Mouse (Mus musculus): ENCODE measurements around the gene Dcst1.

Dcst1 gene

DNA sequence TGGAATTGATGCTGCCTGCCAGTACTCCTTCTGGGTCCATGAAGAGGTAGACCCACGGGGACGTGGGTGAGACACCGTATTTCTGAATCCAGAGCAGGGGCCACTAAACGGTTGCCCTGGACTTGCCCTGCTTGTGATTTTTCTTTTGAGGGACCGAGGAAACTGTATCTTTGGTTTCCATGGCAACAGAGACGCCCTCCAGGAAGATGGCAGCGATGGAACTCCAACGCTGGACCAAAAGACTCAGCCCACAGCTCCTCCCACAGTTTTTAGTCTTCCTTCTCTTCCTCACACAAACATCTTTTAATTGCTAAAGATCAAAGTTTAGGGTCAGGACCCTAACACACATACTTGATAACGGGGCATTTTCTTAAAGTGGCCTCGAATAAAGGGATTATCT lies 33.0 kb downstream of the Dcst1 start:
- DNase-seq (ENCODE audit: low spot score in 2 of 2), result no peak

DNA sequence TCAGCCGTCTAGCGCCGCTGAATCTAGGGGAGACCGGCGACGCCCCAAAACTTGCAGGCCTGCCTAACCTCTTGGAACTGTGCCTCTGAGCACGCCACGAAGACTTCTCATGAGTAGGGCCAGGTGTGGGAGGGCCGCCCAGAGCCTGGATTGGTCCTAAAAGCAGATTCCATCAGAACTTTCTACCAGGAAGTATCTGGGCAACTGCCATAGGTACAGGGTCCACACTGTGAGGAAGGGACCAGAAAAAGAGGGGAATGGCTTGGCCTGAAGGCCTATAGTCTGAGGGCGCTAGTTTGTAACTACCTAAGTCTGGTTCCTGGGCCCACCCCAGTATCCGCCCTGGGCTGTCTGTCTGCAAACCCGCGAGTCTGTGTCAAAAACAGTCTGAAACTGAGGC lies 33.5 kb downstream of the Dcst1 start:
- no peak for DNase-seq (ENCODE audit: low spot score in 2 of 2)

- DNase-seq (ENCODE audit: low spot score in 2 of 2), result no peak
Observed at GRCm38 (mm10) chr3:89330948-89331347, 34.1 kb downstream of the Dcst1 start.

DNA sequence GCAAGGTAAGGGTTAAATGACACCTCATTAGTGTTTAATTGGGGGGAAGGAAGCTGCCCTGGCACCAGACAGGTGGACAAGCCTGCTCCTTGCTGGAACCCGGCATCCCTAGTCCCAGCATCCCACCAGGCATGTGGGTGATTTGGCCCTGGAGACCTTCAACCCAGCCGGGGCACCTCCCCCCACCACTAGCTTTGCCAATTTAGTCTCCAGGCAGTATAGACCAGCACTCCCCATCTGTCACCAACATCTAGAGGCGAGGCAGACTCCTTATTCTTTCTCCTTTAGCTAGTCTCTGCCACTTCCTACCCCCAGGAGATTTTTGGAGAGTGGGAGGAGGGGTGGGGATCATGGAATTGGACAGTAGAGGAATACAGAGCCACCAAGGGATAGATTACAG lies 34.7 kb downstream of the Dcst1 start:
- no peak for DNase-seq (ENCODE audit: low spot score in 2 of 2)

- DNase-seq (ENCODE audit: low spot score in 2 of 2), result no peak
Observed at GRCm38 (mm10) chr3:89328623-89329022, 36.4 kb downstream of the Dcst1 start.

- no peak for DNase-seq (ENCODE audit: low spot score in 2 of 2)
Observed at GRCm38 (mm10) chr3:89327371-89327870, 37.6 kb downstream of the Dcst1 start.

DNA sequence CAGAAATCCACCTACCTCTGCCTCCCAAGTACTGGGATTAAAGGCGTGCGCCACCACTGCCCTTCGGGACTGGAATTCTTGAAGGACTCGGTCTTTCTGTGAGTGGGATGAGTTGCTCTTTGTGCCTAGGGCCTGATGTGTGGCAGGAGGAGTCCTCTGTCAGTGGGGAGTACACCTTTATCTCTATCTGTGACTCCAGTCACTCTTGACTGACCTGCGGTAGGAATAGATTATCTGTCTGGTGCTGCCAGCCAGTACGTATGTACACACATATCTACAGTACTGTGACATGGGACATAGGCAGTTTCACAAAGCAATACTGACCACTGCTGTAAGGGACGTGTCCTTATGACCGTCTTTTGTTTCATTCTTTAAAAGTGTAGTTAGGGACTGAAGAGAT lies 39.2 kb downstream of the Dcst1 start:
- DNase-seq (ENCODE audit: low spot score in 2 of 2), result no peak

DNA sequence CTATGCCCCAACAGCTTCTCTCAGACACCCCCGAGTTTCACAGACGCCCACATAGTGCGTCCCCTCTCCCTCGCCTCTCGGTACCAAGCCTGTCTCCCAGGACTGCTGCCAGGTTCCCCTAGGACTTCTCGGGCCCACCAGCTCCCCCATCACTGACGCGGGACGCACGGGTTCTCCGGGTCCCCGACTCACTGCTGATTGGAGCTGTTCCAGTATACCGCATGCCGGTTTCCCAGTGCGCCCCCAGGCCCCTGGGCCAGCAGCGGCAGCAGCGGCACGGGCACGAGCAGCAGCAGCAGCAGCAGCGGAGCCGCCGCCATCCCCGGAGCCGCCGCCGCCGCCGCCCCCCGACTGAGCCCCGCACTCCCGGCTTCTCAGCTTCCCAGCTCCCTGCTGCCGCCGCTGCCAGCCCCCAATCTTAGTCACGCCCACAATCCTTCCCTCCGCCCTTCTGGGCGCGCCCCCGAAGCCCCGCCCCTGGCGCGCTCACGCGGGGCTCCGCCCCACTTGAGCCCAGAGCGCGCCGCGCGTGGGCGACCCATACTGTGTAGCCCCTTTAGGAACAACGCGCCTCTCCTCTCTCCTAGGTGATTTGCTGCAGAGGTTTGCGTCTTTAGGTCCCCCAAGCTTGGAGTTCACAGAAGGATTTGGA lies 42.4 kb downstream of the Dcst1 start, which contains the start of gene Efna3:
Gene Efna3, minus strand, starts transcription at position 452 of the 652 bp plus-strand sequence.
- no peak for DNase-seq (ENCODE audit: low spot score in 2 of 2)

- DNase-seq (ENCODE audit: low spot score in 2 of 2), result no peak
Observed at GRCm38 (mm10) chr3:89322131-89322500, 42.9 kb downstream of the Dcst1 start.

DNA sequence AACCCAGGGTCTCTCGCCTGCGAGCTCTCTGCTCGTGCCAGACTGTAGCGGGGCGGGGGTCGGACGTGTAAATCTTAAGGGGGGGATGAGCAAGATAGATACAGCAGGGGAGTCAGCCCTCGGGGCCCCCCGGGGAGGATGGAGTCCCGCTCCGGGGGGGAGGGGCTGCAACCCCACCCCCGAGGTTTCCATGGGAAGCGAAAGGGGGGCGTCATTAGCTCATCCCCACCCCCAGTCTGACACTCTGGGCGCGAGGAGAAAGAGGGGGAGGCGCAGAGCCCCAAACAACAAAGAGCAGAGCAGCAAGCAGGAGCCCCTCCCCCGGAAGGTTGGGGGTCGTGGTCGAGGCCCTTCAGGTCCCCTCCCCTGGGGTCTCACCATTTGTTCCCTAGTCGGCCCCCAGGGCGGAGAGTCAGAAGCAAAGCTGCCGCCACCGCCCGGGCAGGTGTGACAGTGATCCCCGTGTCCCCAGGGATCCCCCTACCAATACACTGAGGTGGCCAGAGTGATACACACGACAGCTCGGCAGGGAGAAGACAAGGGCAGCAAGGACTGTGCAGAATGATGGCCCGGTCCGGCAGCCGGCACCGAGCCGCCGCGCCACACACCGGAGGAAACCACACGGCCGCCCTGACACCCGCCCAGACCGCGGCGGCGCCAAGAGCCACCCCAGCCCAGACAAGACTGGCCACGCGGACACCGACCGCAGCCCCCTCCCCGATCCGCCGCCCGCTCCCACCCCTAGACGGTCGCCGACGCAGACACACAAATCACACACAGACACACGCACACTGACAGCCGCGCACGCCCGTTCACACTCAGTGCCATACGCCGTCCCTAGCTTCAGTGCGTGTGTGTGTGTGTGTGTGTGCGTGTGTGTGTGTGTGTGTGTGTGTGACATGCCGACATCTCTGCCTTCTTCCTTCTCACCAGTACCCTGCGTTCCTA lies 43.6 kb downstream of the Dcst1 start:
- no peak for DNase-seq (ENCODE audit: low spot score in 2 of 2)

DNA sequence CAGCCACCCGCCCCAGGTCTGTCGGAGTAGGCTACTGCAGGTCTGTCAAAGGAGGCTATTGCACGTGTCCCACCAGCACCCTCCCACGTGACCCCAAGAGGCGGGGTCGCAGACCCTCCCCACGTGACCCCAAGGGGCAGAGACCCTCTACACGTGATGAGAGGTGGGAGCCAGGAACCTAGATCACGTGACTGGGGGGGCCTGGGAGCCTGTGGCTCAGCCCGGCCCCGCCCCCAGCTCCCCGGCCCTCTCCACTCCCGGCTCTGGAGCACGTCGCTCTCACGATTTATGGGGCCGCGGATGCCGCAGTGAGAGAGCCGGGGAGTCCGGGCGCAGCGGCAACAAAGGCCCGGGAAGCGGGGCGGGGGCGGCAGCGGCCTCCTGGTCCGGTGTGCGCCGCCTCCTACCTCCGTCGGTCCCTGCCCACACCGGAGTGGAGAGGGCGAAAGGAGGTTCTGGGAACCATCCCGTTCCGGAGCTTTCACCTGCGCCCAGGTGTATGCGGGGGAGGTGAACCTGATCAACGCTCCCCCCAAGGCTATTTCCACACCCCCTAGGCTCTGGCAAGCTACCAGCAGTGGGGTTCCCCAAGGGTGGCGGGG lies 44.4 kb downstream of the Dcst1 start:
- no peak for DNase-seq (ENCODE audit: low spot score in 2 of 2)

DNA sequence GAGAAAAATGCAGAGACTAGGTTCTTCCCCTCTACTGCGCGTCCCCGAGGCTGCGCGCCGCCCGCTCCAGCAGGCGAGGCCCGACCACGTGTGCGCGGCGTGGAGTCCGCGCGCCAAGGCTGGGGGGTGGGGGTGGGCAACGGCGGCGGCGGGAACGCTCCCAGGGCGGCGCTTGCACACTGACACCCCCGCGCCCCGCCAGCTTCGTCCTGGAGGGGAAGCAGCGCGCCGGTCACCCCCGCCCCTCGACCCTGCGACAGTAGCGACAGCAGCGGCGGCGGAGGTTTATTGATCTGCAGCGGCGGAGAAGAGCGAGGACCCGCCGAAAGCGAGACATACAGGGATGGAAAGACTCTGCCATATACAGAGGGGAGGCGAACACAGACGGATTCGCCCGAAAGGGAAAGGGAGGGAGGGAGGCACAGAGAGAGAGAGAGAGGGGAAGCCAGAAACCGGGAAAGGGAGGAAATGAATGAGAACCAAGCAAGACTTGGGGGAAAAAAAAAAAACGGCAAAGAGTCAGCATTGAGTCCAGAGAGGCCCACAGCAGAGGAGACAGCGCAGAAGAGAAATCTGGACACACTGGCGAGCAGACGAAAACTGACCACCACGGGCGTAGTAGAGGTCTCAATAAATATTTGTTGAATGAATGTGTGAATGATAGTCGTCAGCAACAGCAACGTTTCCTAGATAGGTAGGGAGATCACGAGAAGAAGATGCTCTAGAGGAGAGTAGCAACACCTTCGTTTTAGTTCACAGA lies 45.3 kb downstream of the Dcst1 start:
- no peak for DNase-seq (ENCODE audit: low spot score in 2 of 2)

GRCm38 (mm10) chr3:89318971-89319590 lies 46.0 kb downstream of the Dcst1 start:
- no peak for DNase-seq (ENCODE audit: low spot score in 2 of 2)

DNA sequence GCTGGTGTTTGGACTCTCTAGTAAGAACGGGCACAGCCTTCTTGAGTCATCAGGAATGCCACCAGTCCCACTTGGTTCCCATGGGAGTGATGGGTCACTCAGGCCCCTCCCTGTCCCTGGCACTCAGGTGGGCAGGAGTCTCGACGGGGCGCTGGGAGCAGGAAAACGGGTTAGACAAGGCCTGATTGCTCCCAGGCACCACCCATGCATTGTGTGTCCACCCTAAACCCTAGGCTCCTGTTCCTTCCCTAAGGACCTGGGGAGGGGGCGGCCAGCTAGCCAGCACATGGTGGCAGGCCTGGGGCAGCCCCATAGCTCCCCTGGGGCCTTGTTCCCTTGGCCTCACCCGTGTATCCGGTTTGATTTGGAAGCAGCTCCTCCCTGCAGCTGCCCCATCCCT lies 46.7 kb downstream of the Dcst1 start:
- DNase-seq (ENCODE audit: low spot score in 2 of 2), result no peak

GRCm38 (mm10) chr3:89317246-89317645 lies 47.8 kb downstream of the Dcst1 start:
- no peak for DNase-seq (ENCODE audit: low spot score in 2 of 2)

DNA sequence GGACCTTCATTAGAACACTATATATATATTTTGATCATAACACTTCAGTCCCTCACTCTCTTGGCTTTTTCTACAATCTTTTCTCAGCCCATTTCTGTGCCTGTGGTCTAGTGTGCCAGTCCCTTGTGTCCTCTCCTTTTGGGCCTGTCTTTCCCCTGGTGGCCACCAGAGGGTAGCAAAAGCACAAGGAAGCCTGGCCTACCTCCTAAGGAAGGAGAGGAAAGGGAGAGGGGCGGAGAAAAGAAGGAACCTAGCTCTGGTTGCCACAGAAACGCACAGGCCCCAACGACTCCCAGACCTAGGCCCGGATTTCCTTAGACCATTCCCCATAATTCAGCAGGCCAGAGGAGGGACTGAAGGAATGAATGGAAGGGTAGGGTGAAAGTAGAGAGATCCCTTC lies 48.2 kb downstream of the Dcst1 start:
- DNase-seq (ENCODE audit: low spot score in 2 of 2), result peak; percentile 42 to 58

DNA sequence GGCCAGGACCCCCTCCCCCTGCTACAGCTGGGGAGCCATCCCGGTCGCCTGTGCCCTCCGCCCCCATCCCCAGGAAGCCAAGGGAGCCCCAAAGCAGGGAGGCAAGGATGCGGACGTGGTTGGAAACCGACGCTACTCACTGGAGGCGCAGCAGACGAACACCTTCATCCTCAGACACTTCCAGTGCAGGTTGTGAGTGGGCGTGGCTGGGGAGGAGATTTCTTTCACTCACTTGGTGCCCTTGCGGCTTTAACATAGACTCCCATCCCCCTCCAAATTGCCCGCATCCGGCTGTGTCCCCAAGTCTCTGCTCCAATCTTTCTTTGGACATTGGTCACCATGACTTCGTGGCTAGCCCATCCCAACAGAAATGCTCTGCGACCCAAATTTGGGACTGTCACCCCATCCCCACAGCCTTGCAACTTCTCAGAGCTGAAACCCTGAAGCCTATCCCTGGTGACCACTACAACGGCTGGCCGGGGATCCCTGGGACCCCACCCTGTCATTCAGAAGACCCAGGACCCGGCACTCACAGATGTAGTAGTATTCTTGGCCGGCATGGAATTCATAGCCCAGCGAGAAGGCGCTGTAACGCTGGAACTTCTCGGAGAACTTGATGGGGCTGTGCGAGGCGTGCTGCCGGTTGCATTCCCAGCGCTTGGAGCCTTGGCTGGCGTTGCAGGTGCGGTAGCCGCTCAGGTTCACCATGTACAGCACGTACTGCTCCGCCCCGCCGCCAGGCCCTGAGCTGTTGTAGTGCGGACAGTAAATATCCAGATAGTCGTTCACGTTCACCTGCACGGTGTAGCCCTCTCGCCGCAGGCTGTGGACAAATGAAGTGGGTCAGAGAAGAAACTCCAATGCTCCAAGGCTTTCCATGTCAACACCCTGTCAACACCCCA lies 48.9 kb downstream of the Dcst1 start:
- DNase-seq (ENCODE audit: low spot score in 2 of 2), result peak in 1 of 2 experiments; percentile 9

DNA sequence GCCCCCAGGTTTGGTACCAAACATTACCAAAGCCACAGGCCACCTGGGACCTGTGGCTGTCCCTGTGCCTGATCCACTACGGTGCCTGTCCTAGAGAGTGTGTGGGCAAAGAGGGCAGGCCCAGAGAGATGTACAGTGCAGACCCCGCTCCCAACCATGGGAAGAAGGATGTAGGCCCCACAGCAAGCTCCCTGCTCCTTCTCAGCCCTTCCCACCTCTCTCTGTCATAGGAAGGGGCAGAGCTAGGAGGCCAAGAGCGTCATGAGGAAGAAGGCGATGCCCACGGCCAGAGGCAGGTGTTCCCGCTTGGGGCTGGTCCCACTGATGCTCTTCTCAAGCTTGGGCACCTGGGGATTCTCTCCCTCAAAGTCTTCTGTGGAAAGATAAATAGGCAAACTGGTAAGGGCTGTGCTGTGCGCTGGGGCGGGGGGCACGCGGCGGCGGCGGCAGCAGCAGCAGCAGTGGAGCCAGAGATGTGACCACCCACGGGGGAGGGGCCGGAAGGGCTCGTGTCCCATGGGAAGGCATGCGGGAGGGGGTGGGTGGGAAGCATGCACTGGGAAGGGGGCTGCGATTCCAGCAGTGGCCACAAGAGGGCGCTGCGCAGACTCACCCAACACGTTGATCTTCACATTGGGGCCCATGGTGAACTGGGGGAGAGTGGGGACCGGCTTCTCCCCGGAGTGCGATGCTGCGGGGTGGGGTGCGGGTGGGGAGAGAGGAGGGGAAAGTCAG lies 49.7 kb downstream of the Dcst1 start:
- peak; percentile 40 to 64 for DNase-seq (ENCODE audit: low spot score in 2 of 2)

DNA sequence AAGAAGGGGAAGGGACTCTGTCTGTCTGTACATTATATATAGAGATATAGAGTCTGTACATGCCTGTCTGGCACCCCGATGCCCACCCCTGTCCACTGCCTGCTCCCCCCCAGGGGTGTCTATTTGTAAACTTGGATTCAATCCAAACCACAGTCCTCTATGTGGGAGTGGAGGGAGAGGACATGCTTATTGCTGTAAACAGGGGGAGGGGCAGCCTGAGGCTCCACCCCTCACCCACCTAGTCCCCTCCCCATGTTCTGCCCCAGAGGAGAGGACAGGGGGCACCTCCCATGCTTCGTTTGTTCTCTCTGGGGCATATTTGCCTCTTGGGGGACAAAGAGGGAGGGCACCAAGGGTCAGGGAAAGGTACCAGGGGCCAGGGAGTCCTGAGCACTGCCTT lies 50.3 kb downstream of the Dcst1 start:
- DNase-seq (ENCODE audit: low spot score in 2 of 2), result no peak

- no peak for DNase-seq (ENCODE audit: low spot score in 2 of 2)
Observed at GRCm38 (mm10) chr3:89314340-89314739, 50.7 kb downstream of the Dcst1 start.
